Mouse (Mus musculus): ENCODE measurements at regions not wholly inside any gene's neighbourhood (a gene's known extent, or its start where the extent isn't known, plus 50 kb on each side); places are given as distances from the start of the nearest gene placed in this dataset.

DNA sequence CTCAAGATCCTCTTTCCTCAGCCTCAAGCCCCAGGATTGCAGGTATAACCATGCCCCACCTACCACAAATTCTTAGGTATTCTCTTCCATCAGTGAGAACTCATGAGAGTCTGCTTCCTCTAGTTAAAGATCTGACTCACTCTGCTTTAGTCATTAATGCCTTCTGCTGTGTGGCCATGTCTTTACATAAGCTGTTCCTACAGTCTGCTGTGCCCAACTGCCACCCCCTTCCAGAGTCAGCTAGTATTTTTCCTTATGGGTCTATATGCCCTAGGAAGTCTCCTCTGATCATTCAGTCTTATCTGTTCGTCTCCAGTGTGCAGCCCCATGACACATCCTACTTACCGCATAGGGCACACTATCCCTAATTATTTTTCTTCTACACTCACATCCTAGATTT is 126.2 kb upstream of the Adra1d start:
- WGBS, result 91% methylated on average over 2 of the region's 2 CpGs
- H3K9me3 ChIP-seq, result no peaks in the 10 kb centered on the region
- no peaks in the 10 kb centered on the region for H3K27me3 ChIP-seq (replicated peaks; ENCODE audit: low read depth, poor library complexity, severe bottlenecking)
- no peak for DNase-seq (ENCODE audit: low spot score)
- no peak overlapping the region for H3K4me3 ChIP-seq
- no peak overlapping the region for H3K27ac ChIP-seq (replicated peaks)
- H3K36me3 ChIP-seq (replicated peaks), result no peaks in the 10 kb centered on the region
- H3K4me1 ChIP-seq, result no peaks in the 10 kb centered on the region

DNA sequence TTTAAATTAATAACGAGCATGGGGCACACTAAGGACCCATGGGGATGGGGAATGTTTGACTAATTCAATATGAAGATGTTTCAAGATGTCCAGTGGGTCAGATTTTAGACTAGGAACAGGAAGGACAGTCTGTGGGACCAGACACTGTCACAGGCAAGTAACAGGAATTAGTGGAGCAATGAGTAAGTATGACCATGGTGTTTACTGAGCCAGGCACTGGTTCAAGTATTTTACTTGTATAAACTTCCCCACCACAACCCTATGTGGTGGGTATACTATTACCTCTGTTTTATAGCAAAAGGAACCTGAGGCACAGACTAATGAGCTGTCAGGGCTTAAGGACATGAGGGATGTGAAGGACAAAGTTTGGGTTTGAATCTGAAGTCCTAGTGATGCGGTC is 125.4 kb upstream of the Adra1d start:
- 86% methylated on average over 2 of the region's 2 CpGs for WGBS
- no peak for DNase-seq (ENCODE audit: low spot score)
- no peaks in the 10 kb centered on the region for H3K36me3 ChIP-seq (replicated peaks)
- no peaks in the 10 kb centered on the region for H3K4me1 ChIP-seq
- no peaks in the 10 kb centered on the region for H3K9me3 ChIP-seq
- no peak overlapping the region for H3K4me3 ChIP-seq
- H3K27me3 ChIP-seq (replicated peaks; ENCODE audit: low read depth, poor library complexity, severe bottlenecking), result no peaks in the 10 kb centered on the region
- no peak overlapping the region for H3K27ac ChIP-seq (replicated peaks)

DNA sequence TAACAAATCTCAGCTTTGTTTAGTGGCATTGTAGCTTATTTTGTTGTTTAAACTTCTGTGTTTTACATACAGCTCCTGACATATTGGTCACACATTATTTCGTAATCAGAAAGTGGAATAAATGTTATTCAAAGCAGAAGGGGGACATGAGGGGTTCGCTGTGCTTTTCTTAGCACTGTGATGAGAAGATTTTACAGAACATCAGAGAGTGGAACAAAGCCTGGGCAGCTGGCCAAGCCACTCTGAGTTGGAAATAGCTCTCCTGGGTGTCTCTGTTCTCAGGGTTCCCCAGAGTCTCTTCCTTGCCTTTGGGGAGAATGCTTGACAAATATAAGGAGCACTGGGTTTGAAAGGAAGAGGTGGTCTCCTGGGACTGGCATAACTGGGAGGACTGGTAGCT is 124.7 kb upstream of the Adra1d start:
- H3K36me3 ChIP-seq (replicated peaks), result no peaks in the 10 kb centered on the region

DNA sequence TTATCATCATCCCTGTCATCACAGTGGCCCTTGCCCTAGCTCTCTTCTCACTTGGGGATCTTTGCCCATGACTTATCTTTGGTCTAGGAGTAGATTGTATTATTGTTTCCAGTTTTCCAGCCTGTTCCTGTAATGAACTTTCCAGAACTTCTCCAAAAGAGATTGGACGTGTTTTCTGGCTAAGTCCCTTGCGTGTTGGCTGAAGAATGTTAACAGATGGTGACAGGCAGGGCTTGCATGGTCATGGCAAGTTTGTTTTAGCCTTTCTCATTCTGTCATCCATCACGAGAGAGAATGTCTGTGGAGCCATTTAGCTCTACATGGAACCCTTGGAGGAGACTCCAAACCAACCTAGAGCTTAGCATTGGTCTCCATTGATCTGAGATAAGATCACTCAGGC is 123.2 kb upstream of the Adra1d start:
- Histone ChIP-seq H3K9me3 (no peaks in the 10 kb centered on the region), H3K36me3 (replicated peaks) (no peaks in the 10 kb centered on the region), H3K27ac (replicated peaks) (no peak overlapping the region), H3K27me3 (replicated peaks; ENCODE audit: low read depth, poor library complexity, severe bottlenecking) (no peaks in the 10 kb centered on the region), H3K4me1 (no peaks in the 10 kb centered on the region), H3K4me3 (no peak overlapping the region)
- DNase-seq (ENCODE audit: low spot score), result no peak
- 79% methylated on average over 3 of the region's 3 CpGs for WGBS

More for the DNA sequence above, 124.7 kb upstream of the Adra1d start:
- Histone ChIP-seq H3K4me3 (no peak overlapping the region), H3K27ac (replicated peaks) (no peak overlapping the region), H3K27me3 (replicated peaks; ENCODE audit: low read depth, poor library complexity, severe bottlenecking) (no peaks in the 10 kb centered on the region), H3K4me1 (no peaks in the 10 kb centered on the region), H3K9me3 (no peaks in the 10 kb centered on the region)
- 82% methylated on average over 2 of the region's 2 CpGs for WGBS
- DNase-seq (ENCODE audit: low spot score), result no peak

DNA sequence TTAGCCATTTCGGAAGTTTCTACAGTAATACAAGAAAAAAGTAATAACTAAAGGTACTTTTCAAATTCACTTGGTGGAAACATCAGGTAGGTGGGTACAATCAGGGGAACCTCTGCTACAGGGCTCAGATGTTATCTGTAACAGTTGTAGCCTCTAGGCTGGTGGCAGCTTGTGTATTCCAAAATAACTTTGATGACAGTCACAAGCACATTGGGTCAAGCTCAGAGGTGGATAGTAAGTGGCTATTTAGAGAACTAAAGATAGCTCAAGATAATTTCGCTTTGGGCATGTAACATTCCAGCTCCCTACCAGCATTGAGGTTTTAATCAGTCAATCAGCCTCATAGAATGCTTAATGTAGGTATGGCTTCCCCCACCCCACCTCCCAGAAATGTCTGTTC is 121.7 kb upstream of the Adra1d start:
- H3K4me1 ChIP-seq, result no peaks in the 10 kb centered on the region
- no peaks in the 10 kb centered on the region for H3K36me3 ChIP-seq (replicated peaks)
- 84% methylated on average over 2 of the region's 2 CpGs for WGBS
- no peak for DNase-seq (ENCODE audit: low spot score)
- no peaks in the 10 kb centered on the region for H3K9me3 ChIP-seq
- H3K27me3 ChIP-seq (replicated peaks; ENCODE audit: low read depth, poor library complexity, severe bottlenecking), result no peaks in the 10 kb centered on the region
- H3K27ac ChIP-seq (replicated peaks), result no peak overlapping the region
- no peak overlapping the region for H3K4me3 ChIP-seq

DNA sequence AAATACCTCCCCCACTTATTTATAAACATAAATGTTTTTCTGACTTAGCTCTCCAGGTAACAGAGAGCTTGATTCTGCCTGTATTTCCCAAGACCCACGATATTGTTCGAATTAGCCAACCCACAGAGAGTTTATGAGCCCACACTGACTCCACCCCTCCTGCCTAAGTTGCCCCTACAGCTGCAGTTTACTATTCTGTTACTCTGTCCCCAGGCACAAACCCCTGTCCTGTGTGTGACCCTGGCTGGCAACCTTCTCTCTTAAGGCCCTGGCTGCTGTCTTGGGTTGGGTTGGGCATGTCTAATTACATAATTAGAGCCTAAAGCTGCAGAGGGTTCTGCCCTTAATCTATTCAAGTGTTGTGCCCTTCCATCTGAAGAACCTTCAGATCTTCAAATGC is 116.4 kb upstream of the Adra1d start:
- 62% methylated on average over 2 of the region's 2 CpGs for WGBS
- no peaks in the 10 kb centered on the region for H3K36me3 ChIP-seq (replicated peaks)

DNA sequence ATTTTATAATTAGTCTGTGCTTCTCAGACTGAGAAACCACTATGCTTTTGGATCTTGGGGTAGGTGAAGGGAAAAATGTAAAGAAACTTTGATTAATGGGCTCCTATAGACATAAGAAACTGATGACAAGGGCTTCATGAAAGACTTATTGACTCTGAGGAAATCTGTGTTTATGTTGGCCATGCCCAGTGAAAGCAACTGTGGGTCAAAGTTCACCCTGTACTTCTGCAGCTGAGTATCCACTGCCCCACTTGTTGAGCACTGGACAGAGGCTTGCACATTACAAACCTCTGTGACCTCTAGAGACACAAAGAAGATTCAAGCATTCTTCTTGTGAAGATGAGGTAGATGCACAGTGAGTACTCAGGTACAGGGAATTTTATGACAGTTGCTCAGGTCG is 114.7 kb upstream of the Adra1d start:
- Histone ChIP-seq H3K4me3 (no peak overlapping the region), H3K27me3 (replicated peaks; ENCODE audit: low read depth, poor library complexity, severe bottlenecking) (no peaks in the 10 kb centered on the region), H3K4me1 (no peaks in the 10 kb centered on the region), H3K36me3 (replicated peaks) (no peaks in the 10 kb centered on the region), H3K9me3 (no peaks in the 10 kb centered on the region), H3K27ac (replicated peaks) (no peak overlapping the region)
- WGBS, result 79% methylated on average over 1 of the region's 1 CpGs
- no peak for DNase-seq (ENCODE audit: low spot score)

More for the DNA sequence above, 116.4 kb upstream of the Adra1d start:
- no peaks in the 10 kb centered on the region for H3K9me3 ChIP-seq
- no peaks in the 10 kb centered on the region for H3K27me3 ChIP-seq (replicated peaks; ENCODE audit: low read depth, poor library complexity, severe bottlenecking)
- no peak for DNase-seq (ENCODE audit: low spot score)
- H3K27ac ChIP-seq (replicated peaks), result no peak overlapping the region
- H3K4me1 ChIP-seq, result no peaks in the 10 kb centered on the region
- no peak overlapping the region for H3K4me3 ChIP-seq

DNA sequence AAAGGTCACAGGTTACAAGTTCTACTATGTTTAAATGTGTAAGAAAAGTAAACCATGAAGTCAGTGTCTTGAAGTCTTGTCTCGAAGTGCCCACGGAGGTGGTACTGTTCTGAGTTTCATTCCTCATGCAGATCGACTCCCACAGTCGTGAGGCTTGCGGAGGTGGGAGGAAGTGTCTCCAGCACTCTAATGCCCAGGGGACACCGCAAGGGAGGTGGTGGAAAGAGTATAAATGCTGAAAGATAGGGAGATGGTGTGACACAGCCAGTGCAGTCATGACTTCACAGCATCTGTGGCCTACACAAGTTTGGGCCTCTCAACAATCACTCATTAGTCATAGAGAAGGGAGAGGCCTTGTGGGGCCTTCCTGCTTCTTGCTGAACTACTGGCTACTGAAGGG is 112.8 kb upstream of the Adra1d start:
- WGBS, result 90% methylated on average over 6 of the region's 6 CpGs
- H3K27me3 ChIP-seq (replicated peaks; ENCODE audit: low read depth, poor library complexity, severe bottlenecking), result no peaks in the 10 kb centered on the region

DNA sequence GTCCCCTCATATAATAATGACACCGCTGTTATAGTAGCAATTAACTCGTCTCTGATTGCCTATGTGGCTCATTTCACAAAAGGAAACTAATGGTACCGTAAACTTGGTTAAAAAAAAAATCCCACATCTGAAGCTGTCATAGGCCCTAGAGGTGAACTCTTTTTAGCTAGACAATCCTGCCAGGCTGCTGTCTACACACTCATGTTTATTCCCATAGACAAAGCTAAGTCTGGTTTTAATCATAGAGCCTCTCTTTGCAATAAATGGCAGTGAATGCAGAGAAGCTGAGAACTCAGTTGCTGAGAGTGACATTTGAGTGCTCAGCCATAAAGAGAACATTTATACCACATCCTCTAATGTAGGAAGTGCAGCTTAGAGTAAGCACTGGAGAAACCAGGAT is 111.3 kb upstream of the Adra1d start:
- no peaks in the 10 kb centered on the region for H3K36me3 ChIP-seq (replicated peaks)
- no peak overlapping the region for H3K27ac ChIP-seq (replicated peaks)
- no peaks in the 10 kb centered on the region for H3K27me3 ChIP-seq (replicated peaks; ENCODE audit: low read depth, poor library complexity, severe bottlenecking)
- WGBS, result 74% methylated on average over 3 of the region's 3 CpGs
- no peak overlapping the region for H3K4me3 ChIP-seq
- H3K9me3 ChIP-seq, result no peaks in the 10 kb centered on the region
- DNase-seq (ENCODE audit: low spot score), result no peak
- no peaks in the 10 kb centered on the region for H3K4me1 ChIP-seq

More for the DNA sequence above, 112.8 kb upstream of the Adra1d start:
- H3K4me1 ChIP-seq, result no peaks in the 10 kb centered on the region
- H3K9me3 ChIP-seq, result no peaks in the 10 kb centered on the region
- DNase-seq (ENCODE audit: low spot score), result no peak
- no peaks in the 10 kb centered on the region for H3K36me3 ChIP-seq (replicated peaks)
- no peak overlapping the region for H3K27ac ChIP-seq (replicated peaks)
- H3K4me3 ChIP-seq, result no peak overlapping the region

DNA sequence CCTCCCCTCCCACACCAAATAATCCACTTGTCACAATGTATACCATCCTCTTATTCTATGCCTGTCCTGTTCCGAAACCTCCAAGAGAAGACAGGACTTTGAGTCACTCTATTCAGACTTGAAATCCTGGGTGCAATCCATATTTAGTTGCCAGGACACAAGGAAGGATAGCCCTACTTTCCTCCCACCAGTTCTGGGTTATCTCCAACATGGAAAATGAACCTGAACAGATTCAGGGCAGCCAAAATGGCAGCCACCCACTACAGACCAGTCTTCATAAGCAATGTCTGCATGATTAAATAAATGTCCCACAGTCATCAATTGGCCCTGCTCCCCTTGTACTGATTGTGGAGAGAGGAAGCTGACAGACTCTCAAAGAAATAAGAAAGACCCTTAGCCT is 110.6 kb upstream of the Adra1d start:
- DNase-seq (ENCODE audit: low spot score), result no peak
- Histone ChIP-seq H3K27ac (replicated peaks) (no peak overlapping the region), H3K9me3 (no peaks in the 10 kb centered on the region), H3K27me3 (replicated peaks; ENCODE audit: low read depth, poor library complexity, severe bottlenecking) (no peaks in the 10 kb centered on the region), H3K36me3 (replicated peaks) (no peaks in the 10 kb centered on the region), H3K4me1 (no peaks in the 10 kb centered on the region), H3K4me3 (no peak overlapping the region)
- 90% methylated on average over 1 of the region's 1 CpGs for WGBS

DNA sequence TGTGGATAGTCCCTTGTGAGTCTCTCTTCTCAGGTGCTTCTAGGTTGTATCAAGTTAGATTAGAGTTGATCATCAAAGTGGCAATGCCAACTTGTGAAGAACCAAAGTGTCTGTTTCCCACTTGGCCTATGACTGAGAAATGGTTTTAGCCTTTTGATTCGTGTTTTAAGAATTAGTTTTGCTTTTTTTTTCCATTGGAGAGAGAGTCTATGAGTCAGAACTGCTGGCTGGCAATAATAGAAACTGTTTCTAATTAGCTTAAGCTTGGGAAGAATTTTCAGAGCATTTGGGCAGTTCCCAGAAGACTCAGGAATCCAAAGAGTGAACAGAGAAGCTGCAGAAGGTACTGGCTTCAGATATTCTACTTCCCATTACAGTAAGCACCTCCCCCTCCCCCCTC is 110.1 kb upstream of the Adra1d start:
- Histone ChIP-seq H3K27me3 (replicated peaks; ENCODE audit: low read depth, poor library complexity, severe bottlenecking) (no peaks in the 10 kb centered on the region), H3K9me3 (no peaks in the 10 kb centered on the region), H3K4me1 (no peaks in the 10 kb centered on the region), H3K27ac (replicated peaks) (no peak overlapping the region), H3K4me3 (no peak overlapping the region), H3K36me3 (replicated peaks) (no peaks in the 10 kb centered on the region)
- WGBS, result 53% methylated on average over 1 of the region's 1 CpGs
- DNase-seq (ENCODE audit: low spot score), result no peak

DNA sequence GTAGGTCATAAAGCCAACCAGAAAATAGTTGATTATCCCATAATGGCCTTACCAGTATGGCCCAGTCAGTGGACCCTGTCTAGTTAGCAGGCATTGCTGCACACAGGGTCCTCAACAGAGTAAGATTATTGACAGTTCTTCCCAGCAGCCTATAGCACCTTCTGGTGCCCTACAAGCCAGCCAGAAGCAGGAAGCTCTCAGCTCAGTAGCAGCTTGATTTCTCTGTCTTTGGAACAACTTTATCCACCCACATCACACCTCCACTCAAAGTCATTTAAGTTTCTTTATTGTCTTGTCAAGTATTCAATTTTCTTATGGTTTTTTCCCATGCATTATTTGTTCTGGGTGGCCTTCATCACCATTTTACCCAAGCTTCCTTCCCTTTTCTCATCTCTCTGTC is 108.8 kb upstream of the Adra1d start:
- Histone ChIP-seq H3K4me3 (no peak overlapping the region), H3K36me3 (replicated peaks) (no peaks in the 10 kb centered on the region), H3K9me3 (no peaks in the 10 kb centered on the region), H3K27ac (replicated peaks) (no peak overlapping the region), H3K4me1 (no peaks in the 10 kb centered on the region), H3K27me3 (replicated peaks; ENCODE audit: low read depth, poor library complexity, severe bottlenecking) (no peaks in the 10 kb centered on the region)
- DNase-seq (ENCODE audit: low spot score), result no peak

DNA sequence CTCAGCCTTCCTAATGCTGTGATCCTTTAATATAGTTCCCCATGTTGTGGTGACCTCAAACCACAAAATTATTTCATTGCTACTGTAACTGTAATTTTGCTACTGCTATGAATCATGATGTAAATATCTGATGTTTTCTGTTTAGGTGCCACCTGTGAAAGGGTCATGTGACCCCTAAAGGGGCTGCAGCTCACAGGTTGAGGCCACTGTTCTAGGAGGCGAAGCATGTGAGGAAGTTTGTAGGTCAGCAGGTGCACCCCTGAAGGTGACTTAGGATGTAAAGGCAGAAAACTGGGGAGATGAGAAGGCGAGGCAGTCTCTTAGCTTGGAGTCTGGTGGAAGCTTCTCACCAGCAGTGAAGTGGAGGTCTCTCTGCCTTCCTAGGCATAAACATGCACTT is 105.8 kb upstream of the Adra1d start:
- no peak overlapping the region for H3K4me3 ChIP-seq
- H3K9me3 ChIP-seq, result no peaks in the 10 kb centered on the region
- no peaks in the 10 kb centered on the region for H3K36me3 ChIP-seq (replicated peaks)
- no peaks in the 10 kb centered on the region for H3K27me3 ChIP-seq (replicated peaks; ENCODE audit: low read depth, poor library complexity, severe bottlenecking)
- no peak overlapping the region for H3K27ac ChIP-seq (replicated peaks)
- WGBS, result 91% methylated on average over 2 of the region's 2 CpGs
- no peaks in the 10 kb centered on the region for H3K4me1 ChIP-seq
- DNase-seq (ENCODE audit: low spot score), result no peak

DNA sequence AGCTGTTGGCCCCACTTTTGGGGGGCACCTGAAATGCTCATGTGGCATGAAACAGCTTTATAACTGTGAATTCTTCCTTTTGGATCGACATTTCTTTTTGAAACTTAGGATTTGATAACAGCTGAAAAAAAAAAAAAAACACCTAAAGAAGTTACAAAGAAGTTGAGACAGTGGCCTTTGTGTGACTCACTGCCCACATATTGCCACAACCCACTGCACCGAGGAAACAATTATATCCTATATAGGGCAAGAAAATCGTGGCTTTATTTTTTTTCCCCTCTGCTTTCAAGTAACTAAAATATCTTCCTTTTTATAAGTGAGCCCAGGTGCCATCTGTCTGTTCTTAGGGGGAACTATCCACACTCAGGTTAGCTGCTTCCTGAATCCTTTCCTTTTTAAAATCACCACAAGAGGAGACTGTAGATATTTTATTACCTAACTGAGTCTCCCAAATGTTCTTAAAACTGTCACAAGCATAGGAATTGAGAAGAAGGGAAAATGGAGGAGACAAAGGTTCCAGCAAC is 104.8 kb upstream of the Adra1d start:
- H3K4me3 ChIP-seq, result no peak overlapping the region
- H3K36me3 ChIP-seq (replicated peaks), result no peaks in the 10 kb centered on the region
- no peaks in the 10 kb centered on the region for H3K27me3 ChIP-seq (replicated peaks; ENCODE audit: low read depth, poor library complexity, severe bottlenecking)
- no peak overlapping the region for H3K27ac ChIP-seq (replicated peaks)
- WGBS, result 75% methylated on average over 3 of the region's 3 CpGs
- H3K4me1 ChIP-seq, result no peaks in the 10 kb centered on the region
- DNase-seq (ENCODE audit: low spot score), result no peak
- H3K9me3 ChIP-seq, result no peaks in the 10 kb centered on the region

All from embryonic facial prominence, embryonic 10.5 days (tissue).